ENCODE assay signal across 24 mouse cellular contexts in genomic region chr5:62145178-62145577, GRCm38 (mm10).
"Had no signal": no experiment of that assay in that cellular context is flagged by ENCODE, and none has a peak within 500 bp of the region (broad histone marks: within the 10 kb centered on the region; RNA-seq: fewer than 3 reads in every experiment).

No protein-coding gene starts in this region.

- H3K9me3 ChIP-seq: heart, embryonic 10.5 days; heart, embryonic 12.5 days; hindbrain, embryonic 10.5 days; intestine, embryonic 15.5 days; limb, embryonic 13.5 days; limb, embryonic 15.5 days; liver, embryonic 12.5 days had no signal

- H3K27me3 ChIP-seq: heart, embryonic 12.5 days; intestine, embryonic 15.5 days; limb, embryonic 13.5 days; limb, embryonic 15.5 days; liver, embryonic 12.5 days had no signal

- H3K27ac ChIP-seq: gastrocnemius, adult 2 months; heart, embryonic 10.5 days; hindbrain, embryonic 10.5 days; intestine, embryonic 15.5 days; layer of hippocampus, adult 2 months; left cerebral cortex, adult 2 months; limb, embryonic 13.5 days; limb, embryonic 15.5 days; liver, embryonic 12.5 days; liver, embryonic 14.5 days had no signal

- H3K9ac ChIP-seq: heart, embryonic 12.5 days; intestine, embryonic 15.5 days; limb, embryonic 13.5 days; limb, embryonic 15.5 days; liver, embryonic 12.5 days; liver, embryonic 14.5 days had no signal

- DNase-seq: gastrocnemius, adult 2 months; gastrocnemius, postnatal 10 days; gastrocnemius, postnatal 25 days; heart, adult 18-20 months; heart, postnatal 10 days; heart, postnatal 4 days; kidney, adult 18-20 months; kidney, adult 8-10 months; kidney, postnatal 10 days; kidney, postnatal 25 days; kidney, postnatal 4 days; left cerebral cortex, postnatal 4 days had no signal

- H3K4me1 ChIP-seq: heart, embryonic 10.5 days; heart, embryonic 12.5 days; hindbrain, embryonic 10.5 days; intestine, embryonic 15.5 days; limb, embryonic 13.5 days; limb, embryonic 15.5 days; liver, embryonic 12.5 days had no signal

- H3K4me2 ChIP-seq: heart, embryonic 12.5 days; intestine, embryonic 15.5 days; limb, embryonic 13.5 days; limb, embryonic 15.5 days; liver, embryonic 12.5 days had no signal

- H3K4me3 ChIP-seq: gastrocnemius, adult 2 months; heart, embryonic 10.5 days; heart, embryonic 12.5 days; hindbrain, embryonic 10.5 days; intestine, embryonic 15.5 days; layer of hippocampus, adult 2 months; left cerebral cortex, adult 2 months; limb, embryonic 13.5 days; limb, embryonic 15.5 days; liver, embryonic 12.5 days had no signal

- H3K36me3 ChIP-seq: heart, embryonic 10.5 days; heart, embryonic 12.5 days; hindbrain, embryonic 10.5 days; intestine, embryonic 15.5 days; limb, embryonic 13.5 days; limb, embryonic 15.5 days; liver, embryonic 12.5 days had no signal

- ATAC-seq: inflammation-experienced regulatory T-cells, adult 6 months; intestine, embryonic 15.5 days; intestine, postnatal 0 days; liver, embryonic 12.5 days had no signal
